Mouse (Mus musculus) cerebellum, postnatal 36 days (tissue): Measurements from ENCODE around the gene Zfp706.
A peak's percentile ranks its signal among the peaks of the same experiment; 100 is the strongest.

Experiments used
- DNase-seq, 2 experiments: peaks; one replicate each; pipeline ENCODE4 v3.0.0; 2021 to 2022; ENCODE audit warnings: mixed read lengths in 2 of 2

Gene Zfp706

DNA sequence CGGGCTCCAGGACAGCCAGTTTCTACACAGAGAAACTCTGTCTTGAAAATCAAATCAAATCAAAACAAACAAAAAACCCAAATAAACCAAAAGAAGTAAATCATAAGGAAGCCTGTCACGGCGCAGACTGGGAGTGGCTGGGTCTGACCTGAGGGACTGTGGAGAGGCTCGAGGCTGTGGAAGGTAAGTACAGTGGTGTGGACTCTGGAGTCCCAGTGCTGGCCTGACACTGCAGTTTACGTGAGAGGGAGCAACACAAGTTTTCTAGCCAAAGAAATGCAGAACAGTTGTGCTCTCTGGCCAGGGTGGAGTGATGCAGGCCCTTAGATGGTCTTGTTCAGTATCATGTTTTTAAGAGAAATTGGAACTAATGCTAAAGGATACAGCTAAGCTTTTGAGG is 31.9 kb downstream of the Zfp706 start:
- no peak for DNase-seq

DNA sequence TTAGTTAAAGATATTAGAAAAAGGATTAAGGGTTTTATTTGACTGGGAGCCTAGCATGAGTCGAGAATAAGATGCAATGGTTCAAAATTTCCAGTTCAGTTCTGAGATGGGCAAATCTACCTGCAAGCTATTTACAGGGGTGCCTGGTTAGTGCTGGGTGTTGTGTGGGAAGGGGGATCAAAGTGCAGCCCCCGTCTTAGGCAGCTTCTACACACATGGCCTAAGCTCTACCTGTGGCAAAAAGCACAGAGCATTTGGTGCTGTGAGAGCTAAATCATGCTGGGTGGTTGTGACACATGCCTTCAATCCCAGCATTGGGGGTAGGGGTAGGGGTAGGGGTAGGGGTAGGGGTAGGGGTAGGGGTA is 32.3 kb downstream of the Zfp706 start:
- DNase-seq: peak in 1 of 2 experiments; percentile 3

DNA sequence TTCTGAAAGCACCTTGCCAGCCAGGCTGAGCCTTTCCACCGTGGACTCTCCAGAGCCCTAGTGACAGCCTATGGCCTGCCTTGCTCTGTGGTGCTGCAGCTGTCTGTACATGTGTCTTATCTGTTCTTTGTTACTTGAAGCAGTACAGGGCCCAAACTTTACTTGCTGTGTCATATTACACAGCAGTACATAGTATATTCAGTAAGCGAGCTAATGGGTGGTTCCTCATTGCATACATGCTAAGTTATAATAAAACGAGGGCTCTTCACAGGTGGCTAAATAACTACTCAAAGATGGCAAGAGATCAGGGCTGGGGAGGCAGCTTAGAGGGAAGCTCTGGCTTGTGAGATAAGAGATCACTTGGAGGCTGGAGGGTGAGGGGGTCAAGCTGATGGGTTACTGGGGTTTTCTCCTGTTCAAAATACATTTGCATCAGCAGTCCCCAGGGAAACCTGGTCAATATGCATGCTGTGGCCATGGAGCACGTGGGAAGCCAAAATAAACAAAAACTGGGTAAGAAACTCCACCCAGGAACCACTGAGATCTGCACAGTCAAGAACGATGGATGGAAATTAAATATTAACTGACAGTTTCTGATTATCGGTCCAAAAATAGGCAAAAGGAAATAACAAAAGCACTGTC is 32.8 kb downstream of the Zfp706 start:
- peak in 1 of 2 experiments; percentile 1 for DNase-seq

DNA sequence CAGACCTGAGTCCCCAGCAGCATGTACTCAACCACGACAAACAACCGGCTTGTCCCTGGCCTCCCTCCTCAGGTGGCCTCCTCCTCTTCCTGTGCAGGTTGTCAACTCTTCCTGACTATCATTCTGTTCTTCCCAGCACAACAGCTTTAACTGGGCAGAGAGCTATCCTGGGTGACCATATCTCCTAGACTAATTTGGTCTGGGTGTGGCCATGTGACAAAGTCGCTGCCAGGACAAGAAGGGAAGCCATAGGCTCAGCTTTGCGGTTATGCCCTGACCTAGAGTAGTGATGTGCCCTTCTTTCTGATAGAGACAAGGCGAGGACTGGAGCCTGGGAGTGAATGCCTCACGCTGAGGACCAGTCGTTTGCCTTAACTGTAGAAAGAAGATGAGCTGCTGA is 33.9 kb downstream of the Zfp706 start:
- DNase-seq: no peak

DNA sequence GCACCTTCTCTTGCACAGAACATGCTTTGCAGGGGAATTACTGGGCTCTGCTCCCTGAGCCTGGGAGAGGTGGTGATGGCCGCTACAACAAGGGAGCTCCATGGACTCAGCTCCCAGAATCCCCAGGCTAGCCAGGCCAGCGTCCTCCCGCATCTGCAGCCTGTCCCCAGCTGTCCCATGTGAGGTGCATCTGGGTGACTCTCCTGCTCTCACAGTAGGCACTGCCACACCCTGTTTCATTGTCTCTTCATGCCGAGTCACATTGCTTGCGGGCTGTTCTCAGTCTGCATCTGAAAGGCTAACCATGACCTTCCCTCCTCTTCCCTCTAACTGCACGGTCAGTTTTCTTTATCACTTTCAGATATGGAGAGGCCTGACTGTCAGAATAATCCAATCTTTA is 34.3 kb downstream of the Zfp706 start:
- peak in 1 of 2 experiments; percentile 1 for DNase-seq

DNA sequence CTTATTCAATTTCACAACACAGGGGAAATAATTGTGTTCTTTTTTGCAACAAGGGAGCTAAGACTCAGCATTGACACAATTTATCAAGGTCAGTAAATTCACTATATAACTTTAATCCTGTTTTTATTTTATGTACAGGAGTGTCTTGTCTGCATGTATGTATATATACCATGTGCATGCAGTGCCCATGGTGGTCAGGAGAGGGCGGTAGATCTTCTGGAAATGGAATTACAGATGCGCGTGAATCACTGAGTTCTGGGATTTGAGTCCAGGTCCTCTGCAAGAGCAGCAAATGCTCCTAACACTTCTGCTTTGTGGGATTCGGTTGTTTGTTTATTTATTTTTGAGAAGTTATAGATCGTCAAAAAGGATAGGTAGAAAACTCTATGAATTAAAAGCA is 37.8 kb downstream of the Zfp706 start:
- DNase-seq: no peak

DNA sequence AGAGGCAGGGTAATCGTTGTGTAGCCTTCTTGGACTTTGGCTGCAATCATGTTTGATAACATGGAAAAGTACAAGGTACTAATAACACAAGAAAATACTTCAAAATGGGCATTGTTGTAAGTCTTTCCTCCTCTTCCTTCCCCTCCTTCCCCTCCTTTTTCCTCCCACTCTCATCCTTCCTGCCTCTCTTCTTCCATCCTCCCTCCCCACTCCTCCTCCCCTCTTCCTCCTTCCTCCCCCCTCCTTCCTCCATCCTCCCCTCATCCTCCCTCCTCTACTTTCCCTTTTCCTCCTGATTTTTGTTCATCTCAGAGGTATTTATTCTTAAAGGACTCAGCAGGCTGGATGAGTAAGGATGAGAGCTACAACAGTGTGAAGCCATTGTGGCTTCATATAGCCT is 39.3 kb downstream of the Zfp706 start:
- DNase-seq: no peak

DNA sequence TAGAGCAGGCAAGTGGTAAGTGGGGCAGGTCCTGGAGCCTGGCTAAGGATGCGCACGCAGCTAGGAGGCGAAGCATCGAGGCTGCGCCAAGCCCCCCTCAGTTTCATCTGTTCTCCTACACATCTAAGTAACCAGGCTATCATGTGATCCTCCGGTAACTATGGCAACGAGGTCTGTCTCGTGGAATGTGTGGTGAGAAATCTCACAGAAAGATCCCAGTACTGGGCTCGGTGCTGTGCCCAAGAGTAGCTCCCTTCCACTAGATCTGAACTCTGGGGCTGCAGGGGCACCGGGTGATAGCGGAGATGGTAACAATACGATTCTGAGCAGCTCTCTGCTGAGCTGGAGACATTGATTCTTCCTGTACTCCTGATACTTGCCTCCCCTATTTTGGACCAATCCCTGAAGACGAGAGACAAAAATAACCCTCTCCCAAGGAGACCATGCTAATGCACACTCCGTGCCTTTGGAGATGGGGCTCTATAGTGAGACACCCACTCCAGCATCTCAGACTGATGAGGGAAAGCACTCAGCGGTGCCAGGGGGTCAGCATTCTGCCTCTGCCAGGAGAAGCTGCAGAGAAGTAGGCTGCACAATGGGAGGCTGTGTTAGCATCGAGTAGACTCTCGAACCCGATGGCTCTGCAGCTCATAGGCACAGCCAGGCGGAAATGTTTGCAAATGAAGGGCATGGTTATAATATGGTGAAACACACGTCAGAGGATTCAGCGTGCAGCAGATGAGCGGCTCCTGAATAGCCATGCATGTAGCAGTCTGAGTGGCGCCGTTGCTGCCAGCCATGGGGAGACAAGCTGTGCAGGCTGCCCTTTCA is 40.0 kb downstream of the Zfp706 start:
- DNase-seq: peak; percentile 79 to 82

DNA sequence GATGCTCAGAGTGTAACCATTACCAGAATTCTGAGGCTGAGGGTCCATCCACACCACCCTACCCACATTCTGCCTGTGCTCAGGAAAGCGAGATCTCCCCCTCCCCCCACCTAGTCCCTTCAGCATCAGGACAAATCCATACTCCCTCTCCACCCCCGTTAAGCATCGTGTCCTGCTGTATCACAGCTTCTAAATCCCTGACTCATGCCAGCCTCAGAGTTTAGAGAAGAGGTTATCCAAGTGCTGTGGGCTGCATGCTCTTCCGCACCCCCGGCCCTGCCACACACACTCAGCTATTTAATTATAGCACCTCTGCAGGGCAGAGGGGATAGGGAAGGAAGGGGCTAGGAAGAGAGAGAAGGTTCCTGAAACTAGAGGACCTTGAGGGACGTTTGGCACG is 40.6 kb downstream of the Zfp706 start:
- no peak for DNase-seq

DNA sequence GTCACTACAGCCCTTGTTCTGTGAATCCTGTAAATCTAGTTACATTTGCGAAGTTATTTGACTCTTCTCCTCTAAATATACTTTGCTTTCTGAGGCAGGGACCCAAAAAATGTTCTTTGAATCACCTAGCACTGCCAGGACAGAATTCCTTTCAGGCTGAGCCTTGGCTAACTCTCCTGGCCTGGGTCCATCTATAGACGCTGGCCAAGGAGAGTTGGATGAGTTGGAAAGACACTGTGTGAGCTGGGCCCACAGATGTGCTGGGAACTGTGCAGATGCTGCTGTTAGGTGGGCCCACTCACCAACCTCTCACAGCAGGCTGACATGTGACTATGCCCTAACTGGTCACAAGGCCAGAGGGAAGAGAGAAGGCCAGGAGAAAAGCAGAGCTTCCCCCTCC is 41.1 kb downstream of the Zfp706 start:
- DNase-seq: peak in 1 of 2 experiments; percentile 48

DNA sequence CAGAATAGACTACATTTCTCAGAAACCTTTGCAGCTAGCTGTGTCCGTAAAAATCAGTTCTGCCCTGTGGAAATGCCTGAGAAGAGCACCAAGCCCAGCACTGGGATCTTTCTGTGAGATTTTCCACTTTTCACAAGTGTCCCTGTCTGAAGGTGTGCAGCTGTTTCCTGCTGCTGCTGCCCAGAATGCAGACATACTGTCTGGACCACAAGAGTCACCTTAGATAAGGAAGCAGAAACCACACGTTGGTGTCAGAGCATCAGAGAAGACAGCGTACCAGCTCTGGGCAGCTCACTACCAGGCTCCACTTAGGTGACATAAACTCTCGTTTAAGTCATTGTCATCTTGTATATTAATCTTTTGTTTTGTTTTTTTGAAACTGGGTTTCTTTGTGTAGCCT is 41.8 kb downstream of the Zfp706 start:
- no peak for DNase-seq

DNA sequence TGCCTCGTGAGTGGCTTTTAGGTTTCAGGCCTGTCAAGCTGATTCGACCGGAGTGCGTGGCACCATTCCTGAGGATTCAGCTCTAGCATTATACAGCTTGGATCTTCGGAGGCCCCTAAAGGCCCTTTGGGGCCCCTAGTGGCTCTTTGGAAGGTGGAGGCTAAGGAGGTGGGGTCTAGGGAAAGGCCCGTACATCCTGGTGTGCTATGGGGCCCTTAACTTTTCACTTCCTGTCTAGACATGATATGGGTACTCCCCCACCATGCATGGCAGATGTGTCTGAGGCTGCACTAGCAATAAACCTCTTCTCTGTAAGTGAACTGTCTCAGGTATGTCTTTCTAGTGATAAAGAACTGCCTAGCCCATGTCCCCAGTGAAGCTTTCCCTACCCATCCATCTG is 44.6 kb downstream of the Zfp706 start:
- no peak for DNase-seq

DNA sequence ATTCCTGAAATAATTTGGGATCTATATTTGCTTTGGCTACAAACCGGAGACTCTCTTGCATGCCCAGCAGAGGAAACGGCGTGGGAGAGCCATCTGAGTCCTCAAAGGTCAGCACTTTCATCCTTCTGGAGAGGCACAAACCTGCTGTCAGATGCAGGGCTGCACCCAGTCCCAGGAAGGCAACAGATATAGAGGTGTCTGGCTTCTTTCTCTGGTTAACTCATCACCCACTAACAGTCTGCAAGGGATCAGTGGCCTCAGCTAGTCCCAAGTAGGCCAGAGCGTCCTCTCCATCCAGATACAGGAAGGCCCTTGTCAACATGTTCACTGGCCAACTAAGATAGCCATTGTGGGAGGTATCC is 46.7 kb downstream of the Zfp706 start:
- DNase-seq: no peak

DNA sequence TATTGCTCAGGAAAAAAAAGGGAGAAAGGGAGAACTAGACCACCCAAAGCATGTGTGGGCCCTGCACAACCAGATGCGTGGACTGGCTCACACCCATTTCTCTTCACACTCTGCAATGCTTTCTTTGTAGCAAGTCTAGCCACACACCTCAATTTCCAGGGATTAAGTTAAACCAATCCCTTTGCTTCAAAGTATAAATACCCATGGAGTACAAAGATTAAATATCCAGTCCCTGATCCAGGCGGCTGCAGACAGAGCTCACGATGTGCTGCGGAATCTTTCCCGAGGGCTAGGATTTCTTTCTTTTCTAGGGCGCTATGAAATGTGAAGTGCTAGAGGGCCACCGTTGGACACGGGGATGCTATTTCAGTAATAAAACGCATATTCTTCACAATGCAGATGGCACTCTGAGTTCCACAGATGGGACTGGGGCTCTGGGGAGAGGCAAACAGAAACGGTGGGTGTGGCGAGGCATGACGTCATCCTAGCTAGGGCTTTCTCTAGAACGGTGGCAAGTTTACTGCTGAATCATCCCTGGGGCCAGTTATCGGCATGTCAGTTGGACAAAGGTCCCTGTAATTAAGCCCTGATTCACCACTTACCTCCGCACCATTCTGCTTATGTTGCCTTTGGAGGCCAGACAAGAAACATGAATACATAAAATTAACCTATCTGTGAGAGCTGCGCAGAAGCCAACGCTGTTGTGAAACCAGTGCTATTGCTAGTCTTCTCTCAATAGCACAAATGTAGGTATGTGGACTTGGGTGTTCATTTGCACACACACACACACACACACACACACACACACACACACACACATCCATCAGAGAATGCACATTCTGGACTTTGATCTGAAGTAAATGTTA is 47.3 kb downstream of the Zfp706 start:
- peak; percentile 85 to 87 for DNase-seq

DNA sequence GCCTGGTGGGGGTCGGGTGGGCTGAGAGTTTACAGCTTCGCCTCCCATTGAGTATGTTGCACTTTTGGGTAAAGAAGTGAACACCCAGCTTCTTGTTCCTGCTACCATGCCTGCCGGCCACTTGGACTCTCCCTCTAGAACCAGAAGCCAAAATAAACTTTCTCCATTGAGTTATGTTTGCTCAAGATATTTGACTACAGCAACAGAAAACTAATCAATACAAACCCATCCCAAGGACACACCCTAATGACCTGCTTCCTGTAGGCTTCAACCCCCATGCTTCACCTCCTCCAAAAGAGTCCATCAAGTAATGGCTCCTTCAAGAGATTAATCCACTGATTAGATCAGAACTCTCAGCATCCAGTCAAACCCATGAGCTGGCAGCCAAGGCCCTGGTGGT is 51.4 kb downstream of the Zfp706 start:
- DNase-seq: no peak

DNA sequence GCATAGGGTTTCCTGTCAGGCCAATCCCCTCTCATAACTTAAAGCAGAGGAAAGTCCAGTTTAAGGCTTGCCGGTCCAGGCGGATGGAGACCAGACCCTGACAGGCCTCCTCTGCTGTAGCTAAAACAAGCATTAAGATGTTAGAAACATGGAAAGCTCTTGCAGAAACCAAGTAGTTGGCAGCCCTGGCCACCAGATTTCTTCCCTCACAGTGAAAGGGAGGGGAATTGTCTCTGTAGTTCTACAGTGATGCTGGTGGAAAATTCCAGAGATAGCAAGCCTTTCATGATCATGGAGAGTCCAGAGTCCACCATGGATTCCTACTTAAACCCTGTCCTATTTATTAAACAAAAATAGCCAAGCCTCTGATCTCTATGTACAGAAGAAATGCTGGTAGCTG is 57.3 kb downstream of the Zfp706 start:
- no peak for DNase-seq

DNA sequence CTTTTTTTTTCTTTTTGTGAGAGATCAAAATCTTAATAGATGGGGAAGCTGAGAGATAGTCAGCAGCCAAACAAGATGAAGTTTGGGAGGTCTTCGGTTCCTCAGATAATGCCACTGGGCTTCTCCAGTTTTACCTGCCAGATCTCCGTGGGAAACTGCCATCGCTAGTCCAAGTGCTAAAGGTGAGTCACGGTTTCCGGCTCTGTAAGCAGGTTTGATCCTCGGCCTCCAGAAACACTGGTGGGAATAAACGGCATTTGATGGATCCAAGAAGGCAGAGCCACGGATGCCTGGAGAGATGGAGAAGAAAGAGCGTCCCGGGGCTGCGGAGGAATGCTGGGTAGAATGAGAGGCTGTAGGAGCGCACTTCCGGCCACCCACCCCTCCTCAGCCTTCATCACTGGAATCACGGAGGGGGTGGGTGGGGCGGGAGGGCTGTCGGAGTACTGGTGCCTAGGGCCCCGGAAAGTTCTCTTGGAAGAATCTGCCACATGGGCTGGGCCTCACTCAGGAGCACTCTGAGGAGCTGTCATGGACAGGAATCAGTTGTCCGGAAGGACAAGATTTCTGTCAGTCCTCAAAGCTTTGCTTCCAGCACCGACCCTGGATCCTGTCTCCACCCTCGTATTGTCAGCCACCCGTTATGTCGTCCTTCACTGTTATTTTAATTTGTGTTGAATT is 58.6 kb downstream of the Zfp706 start:
- peak in 1 of 2 experiments; percentile 55 for DNase-seq
